Mouse (Mus musculus): ENCODE measurements around the gene Pdzd8. TPM values are rescaled to one million over a fixed set of nuclear protein-coding genes. Genes with fewer than 3 reads are reported as not detected.

The Pdzd8 gene
- total RNA-seq, 2 experiments from 2014 or later: 12.2 to 12.7 TPM

- DNase-seq: no peak
Observed at GRCm38 (mm10) chr19:59354906-59355305, 9.3 kb upstream of the Pdzd8 start.

GRCm38 (mm10) chr19:59352760-59353159 is 7.2 kb upstream of the Pdzd8 start:
- DNase-seq: no peak

- no peak for DNase-seq
Observed at GRCm38 (mm10) chr19:59351151-59351889, 5.7 kb upstream of the Pdzd8 start.

- no peak for DNase-seq
Observed at GRCm38 (mm10) chr19:59350273-59350903, 4.8 kb upstream of the Pdzd8 start.

GRCm38 (mm10) chr19:59349329-59349960 is 3.9 kb upstream of the Pdzd8 start:
- no peak for DNase-seq

GRCm38 (mm10) chr19:59346325-59346724 is 745 bp upstream of the Pdzd8 start:
- DNase-seq: no peak

- DNase-seq: peak; percentile 31
Observed at GRCm38 (mm10) chr19:59345081-59345657, 411 bp downstream of the Pdzd8 start.

- DNase-seq: no peak
Observed at GRCm38 (mm10) chr19:59344304-59344711, 1.3 kb downstream of the Pdzd8 start.

- DNase-seq: no peak
Observed at GRCm38 (mm10) chr19:59342964-59343363, 2.6 kb downstream of the Pdzd8 start.

GRCm38 (mm10) chr19:59339908-59340307 is 5.7 kb downstream of the Pdzd8 start:
- no peak for DNase-seq

- DNase-seq: no peak
Observed at GRCm38 (mm10) chr19:59337872-59338681, 7.5 kb downstream of the Pdzd8 start.

- no peak for DNase-seq
Observed at GRCm38 (mm10) chr19:59336655-59337054, 8.9 kb downstream of the Pdzd8 start.

GRCm38 (mm10) chr19:59330816-59331225 is 14.8 kb downstream of the Pdzd8 start:
- DNase-seq: no peak

- DNase-seq: no peak
Observed at GRCm38 (mm10) chr19:59321990-59322389, 23.6 kb downstream of the Pdzd8 start, which contains the start of gene Rps12-ps3. Rps12-ps3 (plus strand) TSS chr19:59322290.

GRCm38 (mm10) chr19:59316571-59316970 is 29.0 kb downstream of the Pdzd8 start:
- DNase-seq: no peak

- no peak for DNase-seq
Observed at GRCm38 (mm10) chr19:59315308-59315707, 30.3 kb downstream of the Pdzd8 start.

- DNase-seq: no peak
Observed at GRCm38 (mm10) chr19:59292183-59292839, 53.3 kb downstream of the Pdzd8 start.

GRCm38 (mm10) chr19:59289811-59290210 is 55.8 kb downstream of the Pdzd8 start:
- no peak for DNase-seq

GRCm38 (mm10) chr19:59289042-59289441 is 56.5 kb downstream of the Pdzd8 start:
- no peak for DNase-seq

GRCm38 (mm10) chr19:59282001-59282400 is 63.6 kb downstream of the Pdzd8 start:
- no peak for DNase-seq

GRCm38 (mm10) chr19:59280841-59281240 is 64.7 kb downstream of the Pdzd8 start:
- DNase-seq: no peak

All from gastrocnemius, postnatal 25 days (tissue).